Mouse (Mus musculus): ENCODE results near the gene Ttc22.

- TF ChIP-seq GATA1 (IDR thresholded peaks at IDR 0.05; ENCODE audit: borderline replicate concordance, low read length), result no peak
- TF ChIP-seq FLI1 (IDR thresholded peaks at IDR 0.05; ENCODE audit: low read length), result no peak
Observed at GRCm38 (mm10) chr4:106621428-106621827, 804 bp upstream of the Ttc22 start.

Data from megakaryocyte, embryonic 14.5 days (primary cell).